Mouse (Mus musculus): ENCODE measurements around the gene Tdo2.

GRCm38 (mm10) chr3:81938924-81939323 is 37.1 kb downstream of the Tdo2 start:
- TF ChIP-seq CTCF (conservative IDR thresholded peaks at IDR 0.05; ENCODE audit: low read length) (no peak), POU5F1 (IDR thresholded peaks at IDR 0.05; ENCODE audit: borderline replicate concordance, low read length) (no peak)
